Mouse (Mus musculus) gastrocnemius, adult 2 months (tissue): ENCODE measurements around the gene Prune2. TPM values are rescaled to one million over a fixed set of nuclear protein-coding genes. Genes with fewer than 3 reads are reported as not detected.

ENCODE experiments used
- DNase-seq: peaks from one replicate; pipeline ENCODE4 v3.0.0; 2022
- H3K27ac ChIP-seq: fragments of 200-600 bp; 2 replicates; pipeline ENCODE4 v1.8.1; 2022; ENCODE audit warnings: mild to moderate bottlenecking
- H3K4me3 ChIP-seq: fragments of 200-600 bp; 2 replicates; pipeline ENCODE4 v1.8.1; 2022; ENCODE audit warnings: mild to moderate bottlenecking, moderate library complexity
- CTCF ChIP-seq: fragments of 200-600 bp; IDR thresholded peaks from 2 replicates; pipeline ENCODE4 v1.8.1; 2022; ENCODE audit warnings: antibody characterized with exemption, mild to moderate bottlenecking, moderate library complexity
- intact Hi-C: fragments of 180-260 bp; cut with DNase I; formaldehyde crosslinking; loops from one replicate; pipeline ENCODE4 v1.15.1; 2025
- total RNA-seq, 2 experiments: library from RNA; stranded (reverse); gene quantifications; 2 replicates each; pipeline ENCODE4 v1.2.3; 2021

Prune2 gene
- total RNA-seq, 2 experiments from 2014 or later, result 5.9 to 9.6 TPM

DNA sequence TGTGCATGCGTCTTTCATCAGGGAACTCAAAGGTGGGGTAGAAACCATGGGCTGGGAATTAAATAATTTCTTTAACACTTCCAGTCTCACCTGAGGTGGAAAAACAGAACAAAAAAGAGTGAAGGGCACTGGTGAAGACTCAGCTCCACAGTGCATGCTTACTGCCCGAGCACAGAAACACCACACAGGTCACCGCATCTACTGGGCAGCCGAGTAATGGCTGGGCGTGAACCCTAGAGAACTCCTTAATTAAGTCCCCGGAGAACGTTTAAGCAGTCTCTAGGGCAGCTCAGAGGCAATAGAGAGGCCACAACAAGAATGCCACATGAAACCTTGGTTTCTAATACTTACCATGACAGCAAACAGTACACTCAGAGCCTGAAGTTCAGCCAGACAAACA lies 288.6 kb downstream of the Prune2 start:
- no peak overlapping the region for H3K27ac ChIP-seq
- H3K4me3 ChIP-seq, result no peak overlapping the region
- intact Hi-C loops, result no loop called here
- no peak for DNase-seq
- TF ChIP-seq CTCF, result no peak

DNA sequence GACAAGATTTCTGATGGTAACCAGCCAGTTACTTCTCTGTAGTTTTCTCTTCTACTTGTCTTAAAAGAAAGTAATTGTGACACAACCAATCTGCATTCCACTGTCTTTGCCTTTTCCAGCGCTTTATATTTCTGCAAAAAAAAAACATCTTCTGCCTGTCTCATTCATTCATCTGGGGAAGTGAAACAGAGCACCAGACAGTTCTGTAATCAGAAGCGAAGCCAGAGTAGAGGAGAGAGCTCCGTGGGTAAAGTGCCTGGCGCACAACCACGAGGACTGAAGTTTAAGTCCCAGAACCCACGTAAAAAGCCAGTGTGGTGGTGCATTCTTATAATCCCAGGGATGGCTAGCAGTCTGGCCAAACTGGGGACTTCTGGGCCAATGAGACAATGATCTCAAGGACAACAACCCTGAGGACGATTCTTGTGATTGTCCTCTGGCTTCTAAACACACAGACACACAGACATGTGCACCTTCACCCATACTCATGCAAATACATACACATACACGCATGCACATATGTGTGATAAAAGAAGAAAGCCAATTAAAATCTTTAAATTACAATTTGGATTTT lies 291.5 kb downstream of the Prune2 start:
- Histone ChIP-seq H3K27ac (no peak overlapping the region), H3K4me3 (no peak overlapping the region)
- TF ChIP-seq CTCF, result no peak
- intact Hi-C loops, result no loop called here
- DNase-seq, result no peak

DNA sequence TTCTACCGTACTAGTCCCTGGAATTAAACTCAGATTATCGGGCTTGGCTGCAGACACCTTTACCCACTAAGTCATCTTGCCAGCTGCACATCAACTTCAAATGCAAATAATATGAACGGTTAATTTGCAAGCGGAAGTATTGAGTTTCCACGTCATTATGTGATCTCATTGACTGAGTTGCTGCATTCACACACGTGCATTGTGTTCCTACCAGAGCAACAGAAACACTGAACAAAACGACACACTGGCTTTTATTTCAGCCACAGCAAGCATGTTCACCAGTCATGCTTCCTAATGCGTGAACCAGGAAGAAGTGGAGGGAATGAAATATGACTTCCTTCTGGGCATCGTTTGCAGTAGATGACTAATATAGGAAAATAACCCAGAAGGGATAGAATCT lies 293.8 kb downstream of the Prune2 start:
- no peak overlapping the region for H3K4me3 ChIP-seq
- intact Hi-C loops, result no loop called here
- H3K27ac ChIP-seq, result no peak overlapping the region
- no peak for DNase-seq
- no peak for TF ChIP-seq CTCF

DNA sequence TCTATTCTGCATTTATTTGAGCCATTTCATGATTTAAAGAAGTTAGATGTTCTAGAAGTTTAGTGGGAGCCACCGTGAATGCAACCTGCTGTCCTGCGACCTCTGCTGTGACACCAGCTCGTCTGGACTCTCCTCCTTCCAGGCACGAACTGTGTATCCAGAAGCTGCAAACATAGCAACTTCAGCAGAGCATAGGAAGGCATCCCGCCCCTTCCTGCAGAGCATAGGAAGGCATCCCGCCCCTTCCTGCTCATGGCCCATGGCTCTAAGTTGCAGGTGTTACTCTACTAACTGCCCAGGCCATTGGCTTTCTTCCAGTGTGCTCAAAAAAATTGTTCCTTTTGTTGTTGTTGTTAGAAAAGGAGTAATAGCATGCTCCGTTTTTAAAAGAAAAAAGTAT lies 294.9 kb downstream of the Prune2 start:
- no peak for DNase-seq
- no peak for TF ChIP-seq CTCF
- intact Hi-C loops, result no loop called here
- no peak overlapping the region for H3K4me3 ChIP-seq
- H3K27ac ChIP-seq, result no peak overlapping the region

DNA sequence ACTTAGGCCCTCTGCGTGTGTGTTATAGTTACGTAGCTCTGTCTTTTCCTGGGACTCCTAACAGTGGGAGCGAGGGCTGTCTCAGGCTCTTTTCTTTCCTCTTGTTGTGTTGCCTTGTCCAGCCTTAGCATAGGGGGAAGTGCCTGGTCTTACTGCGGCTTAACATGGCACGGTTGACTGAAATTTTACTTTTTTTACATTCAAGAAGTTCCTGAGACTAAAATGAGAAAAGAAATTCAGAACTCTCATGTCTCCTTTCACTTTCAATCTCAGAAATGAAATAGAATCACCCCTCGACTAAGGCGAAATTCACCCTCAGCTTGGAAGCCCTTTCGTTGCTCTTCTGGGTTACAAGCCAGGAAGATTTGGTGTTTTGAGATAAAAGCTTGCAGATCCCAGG lies 295.5 kb downstream of the Prune2 start:
- no peak overlapping the region for H3K27ac ChIP-seq
- DNase-seq, result no peak
- intact Hi-C loops, result no loop called here
- TF ChIP-seq CTCF, result no peak
- no peak overlapping the region for H3K4me3 ChIP-seq

DNA sequence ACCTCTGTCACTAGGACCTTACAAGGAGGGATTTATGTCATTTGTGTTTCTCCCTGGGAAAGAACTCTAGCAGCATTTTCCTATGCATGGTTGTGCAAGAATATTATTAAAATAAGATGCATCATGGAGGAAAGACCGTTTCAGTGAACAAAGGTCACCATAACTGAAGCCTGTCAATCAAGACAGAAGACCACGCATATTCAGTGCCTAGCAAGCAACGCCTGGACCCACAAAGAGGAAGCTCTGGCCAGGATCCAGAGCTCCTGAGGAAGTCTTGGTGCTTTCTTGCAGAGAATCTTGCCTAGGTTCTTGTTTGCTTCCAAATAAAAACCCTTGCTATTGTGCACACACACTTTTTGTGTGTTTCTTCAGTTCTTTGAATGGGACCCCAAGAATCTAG lies 296.9 kb downstream of the Prune2 start:
- Histone ChIP-seq H3K4me3 (no peak overlapping the region), H3K27ac (no peak overlapping the region)
- intact Hi-C loops, result no loop called here
- no peak for TF ChIP-seq CTCF
- no peak for DNase-seq

DNA sequence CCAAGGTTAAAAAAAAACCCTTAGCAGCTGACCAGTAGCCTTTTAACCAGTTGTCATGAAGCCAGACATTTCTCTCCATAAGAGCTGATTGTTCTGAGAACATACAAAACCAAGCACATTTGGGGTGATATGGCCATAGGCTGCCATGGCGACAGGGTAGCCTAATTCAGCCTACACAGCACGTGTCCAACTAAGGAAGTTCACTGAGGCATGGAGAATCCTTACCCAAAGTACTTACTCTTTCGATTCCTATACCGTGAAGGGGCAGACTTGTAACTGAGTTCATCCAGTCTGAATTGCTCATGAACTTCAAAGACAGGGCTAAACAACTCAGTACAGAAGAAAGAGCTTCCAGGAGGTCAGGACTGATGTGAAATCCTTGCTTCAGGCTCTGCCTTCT lies 299.6 kb downstream of the Prune2 start:
- no peak for TF ChIP-seq CTCF

DNA sequence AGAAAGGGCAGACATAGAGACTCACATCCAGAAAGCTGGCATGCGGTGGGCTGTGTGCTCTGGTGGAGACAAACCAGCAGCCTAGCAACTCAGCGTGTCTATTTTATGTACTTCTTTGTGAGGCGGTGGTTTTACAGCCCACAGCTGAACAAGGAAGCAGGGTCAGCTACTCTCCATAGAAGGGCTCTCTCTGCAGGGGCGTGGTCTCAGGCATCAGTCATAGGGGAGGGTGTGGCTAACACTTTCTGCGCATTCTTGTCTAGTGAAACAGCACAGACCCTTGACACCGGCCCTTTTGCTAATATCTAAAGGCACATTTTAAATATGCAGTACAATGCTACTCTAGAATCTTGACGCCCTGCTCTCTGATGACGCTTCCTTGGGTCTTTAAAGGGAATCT lies 300.5 kb downstream of the Prune2 start:
- Histone ChIP-seq H3K4me3 (no peak overlapping the region), H3K27ac (no peak overlapping the region)
- no peak for TF ChIP-seq CTCF
- intact Hi-C loops, result no loop called here
- no peak for DNase-seq

More for the DNA sequence above, 299.6 kb downstream of the Prune2 start:
- intact Hi-C loops, result no loop called here
- DNase-seq, result no peak
- Histone ChIP-seq H3K4me3 (no peak overlapping the region), H3K27ac (no peak overlapping the region)

DNA sequence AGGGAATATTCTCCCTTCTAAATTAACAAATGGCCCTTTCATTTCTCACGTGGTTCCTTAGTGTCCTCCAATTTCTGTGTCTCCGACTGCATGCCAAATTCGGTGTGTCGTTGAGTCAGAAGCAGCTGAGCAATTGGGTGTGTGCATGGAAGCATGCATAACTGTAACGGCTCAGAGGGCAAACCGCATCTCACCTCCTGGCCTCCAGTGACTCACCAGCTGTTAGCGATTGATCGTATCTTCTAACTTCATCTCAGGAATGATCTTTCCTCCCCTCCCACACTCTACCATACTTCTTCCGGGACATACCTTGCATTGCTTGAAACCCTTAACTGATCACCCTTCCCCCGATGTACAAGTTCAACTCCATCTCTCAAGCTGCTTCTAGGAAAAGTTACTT lies 300.9 kb downstream of the Prune2 start:
- intact Hi-C loops, result no loop called here

DNA sequence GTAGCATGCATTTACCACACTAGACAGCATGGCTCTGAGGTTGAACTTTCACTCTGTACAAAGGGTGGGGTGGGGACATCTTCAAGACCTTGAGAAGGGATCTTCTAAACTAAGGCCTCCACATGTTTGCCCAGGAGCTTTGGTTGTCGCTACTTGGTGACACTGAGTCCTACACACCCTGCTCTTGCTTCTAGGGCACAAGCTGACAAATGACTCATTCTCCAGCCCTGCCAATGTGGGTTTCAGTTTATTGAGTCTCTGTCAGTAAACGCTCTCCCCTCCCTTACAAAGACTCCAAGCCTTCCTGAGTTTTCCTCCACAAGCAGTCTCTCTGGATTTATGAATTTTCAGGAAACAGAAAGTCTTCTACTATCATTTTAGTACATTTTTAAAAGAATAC lies 307.3 kb downstream of the Prune2 start:
- H3K4me3 ChIP-seq, result no peak overlapping the region
- no peak for TF ChIP-seq CTCF
- intact Hi-C loops, result no loop called here
- no peak overlapping the region for H3K27ac ChIP-seq
- DNase-seq, result no peak

More for the DNA sequence above, 300.9 kb downstream of the Prune2 start:
- no peak for DNase-seq
- TF ChIP-seq CTCF, result no peak
- Histone ChIP-seq H3K4me3 (no peak overlapping the region), H3K27ac (no peak overlapping the region)

DNA sequence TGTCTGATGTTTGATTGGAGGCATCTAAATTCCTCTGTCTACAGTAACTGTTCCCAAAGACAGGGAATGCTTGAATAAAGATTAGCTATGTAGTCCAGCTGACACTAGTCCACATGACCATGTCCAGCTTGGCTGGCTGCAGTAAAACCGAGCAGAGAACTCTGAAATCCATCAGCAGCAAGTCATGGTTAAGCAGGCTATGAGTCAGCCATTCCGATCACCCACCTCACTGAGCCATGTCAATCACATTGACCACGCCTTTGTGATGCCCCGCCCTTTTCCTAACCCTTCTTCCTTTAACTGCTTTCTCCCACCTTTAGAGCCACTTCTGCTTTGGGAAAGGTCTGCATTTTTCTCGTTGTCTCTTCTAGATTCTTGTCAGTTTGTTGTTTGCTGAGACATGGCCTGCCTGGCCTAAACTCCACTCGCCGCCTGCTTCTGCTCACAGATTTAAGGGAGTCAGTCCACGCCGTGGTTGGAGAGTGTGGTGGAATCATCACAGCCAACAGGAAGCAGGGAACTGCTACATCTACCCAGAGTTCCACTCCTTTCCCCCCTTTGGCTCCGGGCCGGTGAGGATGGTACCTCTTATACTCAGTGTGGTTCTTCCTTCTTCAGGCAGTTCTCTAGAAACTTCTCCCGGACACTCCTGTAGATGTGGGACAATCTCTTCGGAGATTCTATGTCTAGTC lies 307.9 kb downstream of the Prune2 start:
- Histone ChIP-seq H3K4me3 (no peak overlapping the region), H3K27ac (no peak overlapping the region)
- TF ChIP-seq CTCF, result no peak
- no peak for DNase-seq
- intact Hi-C loops, result no loop called here

DNA sequence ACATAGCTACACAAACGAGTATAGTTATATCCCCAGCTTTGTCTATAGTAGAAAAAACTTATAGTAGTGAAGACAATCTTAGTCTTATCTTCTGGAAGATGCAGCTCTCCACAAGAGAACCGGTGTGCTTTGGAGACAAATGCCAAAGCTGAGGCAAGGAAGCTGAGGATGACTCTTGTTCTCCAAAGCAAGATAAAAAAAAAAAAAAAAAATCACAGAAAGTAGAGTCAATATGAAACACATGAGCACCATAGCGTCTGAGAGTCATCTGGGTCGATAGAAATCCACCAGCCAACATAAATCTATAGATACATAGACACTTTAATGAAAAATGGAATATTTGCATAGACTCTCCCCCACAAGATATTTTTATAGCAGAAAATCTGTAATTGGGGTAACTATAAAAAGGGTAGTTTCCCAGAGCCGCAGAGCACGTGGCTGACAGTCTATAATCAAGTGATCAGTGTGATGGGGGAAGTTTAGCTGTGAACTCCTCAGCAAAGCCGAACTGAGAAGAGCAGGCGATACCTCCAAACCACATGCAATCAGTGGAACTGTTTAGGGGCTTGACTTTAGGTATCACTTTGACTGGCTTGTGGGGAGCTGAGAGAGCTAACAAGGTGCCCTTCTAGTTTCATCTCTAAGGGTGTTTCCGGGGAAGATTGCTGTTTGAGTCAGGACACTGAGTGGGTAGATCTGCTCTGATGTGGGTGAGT lies 308.7 kb downstream of the Prune2 start:
- TF ChIP-seq CTCF, result no peak
- DNase-seq, result no peak
- H3K27ac ChIP-seq, result no peak overlapping the region
- intact Hi-C loops, result no loop called here
- H3K4me3 ChIP-seq, result no peak overlapping the region

DNA sequence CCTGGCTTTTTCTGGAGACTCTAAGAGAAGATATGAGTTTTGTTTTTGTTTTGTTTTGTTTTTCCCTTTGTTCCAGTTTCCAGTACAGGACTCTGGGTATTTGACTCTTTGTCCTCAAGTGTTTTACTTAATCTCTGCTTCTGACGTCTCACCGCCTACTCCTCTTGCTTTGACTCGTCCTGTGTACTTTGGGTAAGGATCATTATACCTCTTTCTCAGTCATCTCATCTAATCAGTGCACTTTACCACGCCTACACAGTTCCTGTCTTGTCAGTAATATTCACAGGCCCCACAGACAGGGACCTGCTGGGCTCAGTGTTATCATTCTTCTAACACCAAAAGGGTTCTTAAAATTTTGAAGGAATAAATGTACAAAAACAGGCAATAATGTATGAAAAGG lies 312.8 kb downstream of the Prune2 start:
- Histone ChIP-seq H3K4me3 (no peak overlapping the region), H3K27ac (no peak overlapping the region)
- TF ChIP-seq CTCF, result no peak
- no peak for DNase-seq
- intact Hi-C loops, result no loop called here
